Mouse (Mus musculus) intestine, postnatal 0 days (tissue): ENCODE measurements around the gene Gm26965. TPM values are rescaled to one million over a fixed set of nuclear protein-coding genes. Genes with fewer than 3 reads are reported as not detected.

ENCODE experiments used
- ATAC-seq: fragments of 200-750 bp; cut with Nextera tagmentation; 2 replicates; pipeline ENCODE4 v1.8.0; 2017; ENCODE audit warnings: mild to moderate bottlenecking, moderate TSS enrichment, moderate library complexity
- H3K27ac ChIP-seq: fragments of 300-500 bp; sonication (generic); 2 replicates; pipeline ENCODE4 v1.5.1; 2014; ENCODE audit warnings: mild to moderate bottlenecking, low read depth, low read length, moderate library complexity
- H3K27me3 ChIP-seq: fragments of 300-500 bp; sonication (generic); replicated peaks from 2 replicates; pipeline ENCODE4 v1.6.1; 2014; ENCODE audit warnings: low read length, mixed read lengths; ENCODE audit not compliant: control insufficient read depth, insufficient read depth
- H3K36me3 ChIP-seq: fragments of 300-500 bp; sonication (generic); 2 replicates; pipeline ENCODE4 v1.6.1; 2014; ENCODE audit warnings: mild to moderate bottlenecking, moderate library complexity; ENCODE audit not compliant: control insufficient read depth, insufficient read depth
- H3K4me1 ChIP-seq: fragments of 300-500 bp; sonication (generic); replicated peaks from 2 replicates; pipeline ENCODE4 v1.6.1; 2014; ENCODE audit warnings: antibody characterized with exemption, low read length, mixed read lengths; ENCODE audit not compliant: control insufficient read depth, insufficient read depth
- H3K4me2 ChIP-seq: fragments of 300-500 bp; sonication (generic); replicated peaks from 2 replicates; pipeline ENCODE4 v1.6.1; 2014; ENCODE audit warnings: low read depth, mild to moderate bottlenecking, moderate library complexity
- H3K4me3 ChIP-seq: fragments of 300-500 bp; sonication (generic); 2 replicates; pipeline ENCODE4 v1.5.1; 2014; ENCODE audit warnings: low read depth, low read length
- H3K9ac ChIP-seq: fragments of 300-500 bp; sonication (generic); 2 replicates; pipeline ENCODE4 v1.6.1; 2014; ENCODE audit warnings: mild to moderate bottlenecking, low read depth, low read length
- H3K9me3 ChIP-seq: fragments of 300-500 bp; sonication (generic); 2 replicates; pipeline ENCODE4 v1.6.1; 2016; ENCODE audit warnings: mixed run types; ENCODE audit not compliant: control insufficient read depth
- CTCF ChIP-seq: sonication (generic); IDR thresholded peaks from 2 replicates; pipeline ENCODE4 v1.5.1; 2016; ENCODE audit warnings: low read depth, mild to moderate bottlenecking, control low read depth, antibody characterized with exemption, moderate library complexity
- WGBS: fragments of 180-500 bp; shearing (Covaris S2); extraction: QIAGEN DNeasy Blood & Tissue Kit; methylation state at CpG from one replicate; pipeline ENCODE4 v1.1.7; 2014; 5-methylcytosine and 5-hydroxymethylcytosine counted together
- polyA plus RNA-seq: library from polyadenylated mRNA; unstranded; fragments of >200 nt; fragmentation: Nextera tagmentation; extraction: Ambion mirVana; gene quantifications from 2 replicates; pipeline ENCODE4 v1.2.1, GENCODE M21; 2015

The Gm26965 gene
- polyA plus RNA-seq, 1 experiment from 2014 or later, result not detected

- no peaks in the 10 kb centered on the region for H3K27me3 ChIP-seq
- 80% methylated on average over 1 of the region's 1 CpGs for WGBS
- H3K36me3 ChIP-seq, result no peaks in the 10 kb centered on the region
- H3K9me3 ChIP-seq, result no peaks in the 10 kb centered on the region
- no peak for TF ChIP-seq CTCF
- no peak overlapping the region for H3K9ac ChIP-seq
- no peak overlapping the region; the same call in 1 of the 2 replicates for H3K4me2 ChIP-seq
- ATAC-seq, result no peak
- H3K4me3 ChIP-seq, result no peak overlapping the region
- no peaks in the 10 kb centered on the region for H3K4me1 ChIP-seq
- H3K27ac ChIP-seq, result no peak overlapping the region
These were observed 25.0 kb downstream of the Gm26965 start for GRCm38 (mm10) chr13:67500908-67501307.

GRCm38 (mm10) chr13:67500084-67500719 is 25.7 kb downstream of the Gm26965 start, which contains the start of gene Zfp58:
Zfp58 (minus strand) TSS chr13:67500555.
- ATAC-seq, result peak; percentile 95
- H3K4me3 ChIP-seq, result peak within 1 kb of the TSS; percentile 59
- WGBS, result 1% methylated on average over 22 of the region's 22 CpGs

GRCm38 (mm10) chr13:67495631-67496030 is 30.3 kb downstream of the Gm26965 start:
- Histone ChIP-seq H3K4me3 (no peak overlapping the region), H3K4me2 (no peak overlapping the region), H3K4me1 (no peaks in the 10 kb centered on the region), H3K36me3 (peaks cover 29% of the 10 kb centered on the region), H3K27ac (no peak overlapping the region), H3K9ac (no peak overlapping the region), H3K9me3 (peaks cover 11% of the 10 kb centered on the region; the same call in 1 of the 2 replicates), H3K27me3 (no peaks in the 10 kb centered on the region)
- no peak for TF ChIP-seq CTCF
- ATAC-seq, result no peak
- 97% methylated on average over 1 of the region's 1 CpGs for WGBS

More at GRCm38 (mm10) chr13:67500084-67500719, 25.7 kb downstream of the Gm26965 start, which contains the start of gene Zfp58:
- Histone ChIP-seq H3K9me3 (no peaks in the 10 kb centered on the region), H3K27me3 (no peaks in the 10 kb centered on the region), H3K4me2 (peak within 1 kb of the TSS; percentile 72), H3K36me3 (no peaks in the 10 kb centered on the region), H3K4me1 (no peaks in the 10 kb centered on the region), H3K27ac (no peak within 1 kb of the TSS), H3K9ac (peak within 1 kb of the TSS; percentile 41)
- TF ChIP-seq CTCF, result no peak

GRCm38 (mm10) chr13:67484424-67484811 is 41.5 kb downstream of the Gm26965 start:
- H3K27me3 ChIP-seq, result no peaks in the 10 kb centered on the region
- H3K27ac ChIP-seq, result no peak overlapping the region
- 0 out of 2 replicates have a peak, but pooled peaks have one; percentile 23 for ATAC-seq
- no peaks in the 10 kb centered on the region for H3K9me3 ChIP-seq
- 26% methylated on average over 8 of the region's 8 CpGs for WGBS
- no peak for TF ChIP-seq CTCF
- H3K4me3 ChIP-seq, result peak overlapping the region; percentile 60
- no peaks in the 10 kb centered on the region for H3K4me1 ChIP-seq
- peak overlapping the region; percentile 59 for H3K9ac ChIP-seq
- no peaks in the 10 kb centered on the region for H3K36me3 ChIP-seq
- H3K4me2 ChIP-seq, result peak overlapping the region; percentile 65

GRCm38 (mm10) chr13:67483625-67484423 is 42.1 kb downstream of the Gm26965 start, which contains the start of gene Zfp874b:
Zfp874b (minus strand) TSS chr13:67484258.
- H3K4me3 ChIP-seq, result peak within 1 kb of the TSS; percentile 60
- ATAC-seq, result peak; percentile 90
- H3K9ac ChIP-seq, result peak within 1 kb of the TSS; percentile 59
- no peak within 1 kb of the TSS for H3K27ac ChIP-seq
- TF ChIP-seq CTCF, result no peak
- no peaks in the 10 kb centered on the region for H3K27me3 ChIP-seq
- H3K36me3 ChIP-seq, result no peaks in the 10 kb centered on the region
- WGBS, result 2% methylated on average over 20 of the region's 20 CpGs
- no peaks in the 10 kb centered on the region for H3K9me3 ChIP-seq
- H3K4me1 ChIP-seq, result no peaks in the 10 kb centered on the region
- H3K4me2 ChIP-seq, result peak within 1 kb of the TSS; percentile 65

- peak; percentile 30 for TF ChIP-seq CTCF
- Histone ChIP-seq H3K4me3 (no peak overlapping the region), H3K9me3 (no peaks in the 10 kb centered on the region), H3K9ac (no peak overlapping the region), H3K27ac (no peak overlapping the region), H3K4me1 (no peaks in the 10 kb centered on the region), H3K36me3 (no peaks in the 10 kb centered on the region), H3K4me2 (no peak overlapping the region), H3K27me3 (no peaks in the 10 kb centered on the region)
- no peak for ATAC-seq
- 64% methylated on average over 4 of the region's 4 CpGs for WGBS
These were observed 44.4 kb downstream of the Gm26965 start for GRCm38 (mm10) chr13:67481528-67481927.
